Mouse (Mus musculus): ENCODE measurements around the gene Mad1l1. TPM values are rescaled to one million over a fixed set of nuclear protein-coding genes. Genes with fewer than 3 reads are reported as not detected.

The Mad1l1 gene
- total RNA-seq, 4 experiments from 2014 or later = 6.8 to 9.5 (median 7.5) TPM

DNA sequence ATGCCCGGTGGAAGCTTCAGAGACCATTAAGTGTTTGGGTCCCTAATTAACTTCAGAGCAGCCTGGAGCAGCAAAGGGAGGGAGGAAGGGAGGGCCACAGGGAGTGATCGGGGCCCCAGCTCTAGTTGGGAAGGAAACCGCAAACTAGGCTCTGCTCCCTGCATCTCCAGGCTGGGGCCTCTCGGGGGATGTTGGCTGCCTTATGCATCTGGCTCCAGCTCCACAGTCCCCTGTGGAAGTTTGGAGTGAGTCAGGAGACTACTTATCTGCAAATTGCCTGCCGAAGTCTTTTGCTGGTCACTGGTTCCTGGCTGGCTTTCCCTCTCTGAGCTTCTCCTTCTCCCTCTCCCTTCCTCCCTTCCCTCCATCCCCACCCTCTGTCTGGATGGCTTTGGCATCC, 357.0 kb downstream of the Mad1l1 start:
- no peak for DNase-seq (ENCODE audit: low spot score in 2 of 2)

DNA sequence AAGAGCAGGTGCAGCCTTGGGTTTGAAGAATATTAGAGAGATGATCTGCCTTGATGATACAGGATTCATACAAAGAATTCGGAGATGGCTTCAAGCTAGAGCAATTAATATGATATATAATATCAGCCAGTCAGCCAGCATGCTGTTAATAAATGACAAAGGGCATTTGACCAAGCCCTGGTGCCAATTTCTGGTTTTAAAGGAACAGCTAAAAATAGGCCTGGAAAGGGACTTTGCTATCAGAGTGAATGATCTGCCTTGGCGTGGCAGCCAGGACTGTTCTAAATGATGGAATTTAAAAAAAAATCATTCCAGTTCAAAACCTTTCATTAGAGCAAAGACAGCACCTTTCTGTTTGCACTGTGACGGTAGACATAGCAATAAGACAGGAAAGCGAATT, 361.6 kb downstream of the Mad1l1 start:
- no peak for DNase-seq (ENCODE audit: low spot score in 2 of 2)

Other genes with a start within 250 kb of the Mad1l1 start
- 1 to 10 TPM; 3.5 to 8.5 (median 6.1) TPM for gene Nudt1, start 104 bp upstream of the Mad1l1 start, total RNA-seq (2022)
- 1 to 10 TPM; 6.2 to 7.6 (median 7.0) TPM for gene Mrm2, start 10.3 kb upstream of the Mad1l1 start, total RNA-seq (2022)
- gene Snx8, start 67.7 kb upstream of the Mad1l1 start, total RNA-seq (2022) = 10 to 100 TPM in 1 of 4 experiments, 1 to 10 TPM in 3; 7.9 to 11.0 (median 8.9) TPM
- 10 to 100 TPM; 76.2 to 86.8 (median 78.3) TPM for gene Eif3b, start 97.8 kb upstream of the Mad1l1 start, total RNA-seq (2022)
- gene Gm4869, start 124.1 kb upstream of the Mad1l1 start, total RNA-seq (2022) = not detected
- 1 to 10 TPM; 2.4 to 5.2 (median 3.5) TPM for gene Chst12, start 184.0 kb upstream of the Mad1l1 start, total RNA-seq (2022)
- gene Grifin, start 243.5 kb upstream of the Mad1l1 start, total RNA-seq (2022) = not detected

Measured in gastrocnemius, adult 8-10 months (tissue).